Mouse (Mus musculus) thymus, adult 2 months (tissue): Measurements from ENCODE around the gene Mboat1. TPM values are rescaled to one million over a fixed set of nuclear protein-coding genes. Genes with fewer than 3 reads are reported as not detected.

Experiments used
- DNase-seq: peaks from one replicate; pipeline ENCODE4 v3.0.0; 2021
- H3K27ac ChIP-seq: fragments of 200-500 bp; 2 replicates; pipeline ENCODE4 v1.5.1; 2012; ENCODE audit warnings: low read length, control low read depth; ENCODE audit not compliant: control insufficient read depth, insufficient read depth
- H3K27me3 ChIP-seq: fragments of 200-500 bp; 2 replicates; pipeline ENCODE4 v1.6.1; 2012; ENCODE audit warnings: mild to moderate bottlenecking, low read length, moderate library complexity, mixed read lengths; ENCODE audit not compliant: control insufficient read depth, insufficient read depth
- H3K36me3 ChIP-seq: fragments of 200-500 bp; 2 replicates; pipeline ENCODE4 v1.6.1; 2012; ENCODE audit warnings: mild to moderate bottlenecking, low read length, moderate library complexity; ENCODE audit not compliant: control insufficient read depth, insufficient read depth
- H3K4me1 ChIP-seq: fragments of 200-500 bp; replicated peaks from 2 replicates; pipeline ENCODE4 v1.6.1; 2012; ENCODE audit warnings: low read length; ENCODE audit not compliant: control insufficient read depth, insufficient read depth
- H3K4me3 ChIP-seq: fragments of 200-500 bp; 2 replicates; pipeline ENCODE4 v1.5.1; 2012; ENCODE audit warnings: mild to moderate bottlenecking, low read length, control low read depth, moderate library complexity; ENCODE audit not compliant: control insufficient read depth, insufficient read depth
- CTCF ChIP-seq: fragments of 200-500 bp; IDR thresholded peaks from 2 replicates; pipeline ENCODE4 v1.5.1; 2012; ENCODE audit warnings: mild to moderate bottlenecking, control low read depth, low read length, moderate library complexity, borderline replicate concordance; ENCODE audit not compliant: control insufficient read depth, poor library complexity, insufficient read depth; ENCODE audit errors: extremely low read depth
- POLR2A ChIP-seq: fragments of 200-500 bp; IDR thresholded peaks from 2 replicates; pipeline ENCODE4 v1.6.1; 2012; ENCODE audit warnings: mild to moderate bottlenecking, low read length, control low read depth, moderate library complexity; ENCODE audit not compliant: control insufficient read depth, poor library complexity, insufficient read depth; ENCODE audit errors: extremely low read depth
- WGBS: fragments of 180-500 bp; shearing (Covaris S2); methylation state at CpG from one replicate; pipeline ENCODE4 v1.1.7; 2018; 5-methylcytosine and 5-hydroxymethylcytosine counted together
- polyA plus RNA-seq: library from polyadenylated mRNA; depleted of rRNA; stranded (reverse); fragments of >200 nt; gene quantifications from 2 replicates; pipeline ENCODE4 v1.2.3, GENCODE M21; 2012; rRNA removed

Gene Mboat1
- polyA plus RNA-seq, result 7.2 and 8.1 TPM in 2 replicates

- Histone ChIP-seq H3K4me3 (peak within 1 kb of the TSS; percentile 61), H3K4me1 (peaks cover 9% of the 10 kb centered on the region), H3K27ac (no peak within 1 kb of the TSS), H3K36me3 (no peaks in the 10 kb centered on the region), H3K27me3 (no peaks in the 10 kb centered on the region)
- peak; percentile 76 for DNase-seq
- 0 out of 2 replicates have a peak, but pooled peaks have one; percentile 21 for TF ChIP-seq POLR2A
- TF ChIP-seq CTCF, result no peak
- under 1% methylated on average over 55 of the region's 55 CpGs for WGBS
Measured at GRCm38 (mm10) chr13:30136243-30136922, at the start of gene Mboat1. Gene Mboat1, plus strand, starts transcription at chr13:30136489.

GRCm38 (mm10) chr13:30093086-30093485 is 43.2 kb upstream of the Mboat1 start:
- Histone ChIP-seq H3K4me3 (no peak overlapping the region), H3K27ac (no peak overlapping the region), H3K36me3 (no peaks in the 10 kb centered on the region), H3K27me3 (no peaks in the 10 kb centered on the region), H3K4me1 (no peaks in the 10 kb centered on the region)
- no peak for TF ChIP-seq POLR2A
- TF ChIP-seq CTCF, result no peak
- WGBS, result 36% methylated on average over 2 of the region's 2 CpGs
- peak; percentile 20 for DNase-seq

- no peaks in the 10 kb centered on the region for H3K36me3 ChIP-seq
- H3K27me3 ChIP-seq, result no peaks in the 10 kb centered on the region
- DNase-seq, result no peak
- 79% methylated on average over 4 of the region's 4 CpGs for WGBS
- no peak overlapping the region for H3K27ac ChIP-seq
- no peak overlapping the region for H3K4me3 ChIP-seq
- TF ChIP-seq POLR2A, result no peak
- TF ChIP-seq CTCF, result no peak
- H3K4me1 ChIP-seq, result no peaks in the 10 kb centered on the region
Measured at GRCm38 (mm10) chr13:30095851-30096250, 40.4 kb upstream of the Mboat1 start.

- 82% methylated on average over 4 of the region's 4 CpGs for WGBS
- Histone ChIP-seq H3K27me3 (no peaks in the 10 kb centered on the region), H3K36me3 (no peaks in the 10 kb centered on the region), H3K4me1 (no peaks in the 10 kb centered on the region), H3K4me3 (no peak overlapping the region), H3K27ac (no peak overlapping the region)
- TF ChIP-seq CTCF (no peak), POLR2A (no peak)
- DNase-seq, result no peak
Measured at GRCm38 (mm10) chr13:30096536-30096935, 39.8 kb upstream of the Mboat1 start.

GRCm38 (mm10) chr13:30109001-30109600 is 27.2 kb upstream of the Mboat1 start:
- H3K4me3 ChIP-seq, result no peak overlapping the region
- 90% methylated on average over 4 of the region's 4 CpGs for WGBS

GRCm38 (mm10) chr13:30115792-30116191 is 20.5 kb upstream of the Mboat1 start:
- Histone ChIP-seq H3K27ac (no peak overlapping the region), H3K27me3 (no peaks in the 10 kb centered on the region), H3K4me1 (no peaks in the 10 kb centered on the region), H3K36me3 (no peaks in the 10 kb centered on the region), H3K4me3 (no peak overlapping the region)
- 96% methylated on average over 5 of the region's 5 CpGs for WGBS
- TF ChIP-seq POLR2A (no peak), CTCF (no peak)
- no peak for DNase-seq

More at GRCm38 (mm10) chr13:30109001-30109600, 27.2 kb upstream of the Mboat1 start:
- H3K27ac ChIP-seq, result no peak overlapping the region
- no peak for DNase-seq
- TF ChIP-seq POLR2A, result no peak
- TF ChIP-seq CTCF, result no peak
- H3K36me3 ChIP-seq, result no peaks in the 10 kb centered on the region
- H3K4me1 ChIP-seq, result no peaks in the 10 kb centered on the region
- H3K27me3 ChIP-seq, result no peaks in the 10 kb centered on the region
